ENCODE assay signal across 17 mouse cellular contexts in genomic region chr5:103771380-103771779, GRCm38 (mm10).
A peak's percentile ranks its signal among the peaks of the same experiment; 100 is the strongest.
DNase-seq lines count a peak whose midpoint lies in the region; ATAC-seq lines count a peak whose summit lies in the region.
"Had no signal": no experiment of that assay in that cellular context is flagged by ENCODE, and none has a peak within 500 bp of the region (broad histone marks: within the 10 kb centered on the region; RNA-seq: fewer than 3 reads in every experiment).

No protein-coding gene starts in this region.

- no peak overlapping the region for H3K4me3 ChIP-seq in hindbrain, embryonic 11.5 days (ENCODE audit: low read depth, low read length)
- no peak overlapping the region for H3K4me3 ChIP-seq in hindbrain, embryonic 14.5 days (replicated peaks; ENCODE audit: low read length)
- no peak overlapping the region for H3K4me3 ChIP-seq in liver, embryonic 13.5 days (replicated peaks)
- H3K4me3 ChIP-seq in liver, embryonic 11.5 days (ENCODE audit: low read depth, low read length), result no peak overlapping the region
- no peak overlapping the region for H3K4me3 ChIP-seq in limb, embryonic 12.5 days (replicated peaks)
- H3K4me3 ChIP-seq: embryonic facial prominence, embryonic 15.5 days; midbrain, embryonic 12.5 days; stomach, embryonic 15.5 days had no signal

- DNase-seq in heart, adult 11 months, result peak; percentile 91
- no peak for DNase-seq in heart, adult 8-10 months (ENCODE audit: low spot score)
- no peak for DNase-seq in hindbrain, embryonic 11.5 days (ENCODE audit: low spot score)
- DNase-seq in hindbrain, embryonic 14.5 days (ENCODE audit: low spot score), result no peak
- no peak for DNase-seq in liver, embryonic 13.5 days
- no peak for DNase-seq in liver, embryonic 11.5 days (ENCODE audit: low spot score)
- DNase-seq: cerebellum, adult 11 months; cerebellum, postnatal 36 days; gastrocnemius, postnatal 25 days; lung, adult 18-20 months; lung, postnatal 36 days; spleen, adult 18-20 months; thymus, postnatal 14 days had no signal

- no peaks in the 10 kb centered on the region for H3K27me3 ChIP-seq in hindbrain, embryonic 11.5 days (ENCODE audit: control insufficient read depth, insufficient read depth, low read length)
- no peaks in the 10 kb centered on the region for H3K27me3 ChIP-seq in hindbrain, embryonic 14.5 days (ENCODE audit: control insufficient read depth, insufficient read depth, low read length)
- no peaks in the 10 kb centered on the region for H3K27me3 ChIP-seq in liver, embryonic 13.5 days
- H3K27me3 ChIP-seq in liver, embryonic 11.5 days (replicated peaks; ENCODE audit: control insufficient read depth, insufficient read depth, low read length), result no peaks in the 10 kb centered on the region
- H3K27me3 ChIP-seq in limb, embryonic 12.5 days, result no peaks in the 10 kb centered on the region
- H3K27me3 ChIP-seq: embryonic facial prominence, embryonic 15.5 days; midbrain, embryonic 12.5 days; stomach, embryonic 15.5 days had no signal

- H3K27ac ChIP-seq in hindbrain, embryonic 11.5 days (ENCODE audit: low read depth, low read length), result peak overlapping the region; percentile 20; the same call in 1 of the 2 replicates
- no peak overlapping the region; the same call in 1 of the 2 replicates for H3K27ac ChIP-seq in hindbrain, embryonic 14.5 days
- H3K27ac ChIP-seq in liver, embryonic 13.5 days, result peak overlapping the region; percentile 19; the same call in 1 of the 2 replicates
- no peak overlapping the region for H3K27ac ChIP-seq in liver, embryonic 11.5 days (ENCODE audit: low read depth, low read length)
- H3K27ac ChIP-seq in limb, embryonic 12.5 days, result peak overlapping the region; percentile 92
- H3K27ac ChIP-seq: embryonic facial prominence, embryonic 15.5 days; midbrain, embryonic 12.5 days; stomach, embryonic 15.5 days had no signal

- 15% methylated on average over 6 of the region's 6 CpGs for WGBS in hindbrain, embryonic 11.5 days
- 17% methylated on average over 6 of the region's 6 CpGs for WGBS in hindbrain, embryonic 14.5 days
- WGBS in liver, embryonic 13.5 days (ENCODE audit: insufficient replicate concordance), result 62% methylated on average over 6 of the region's 6 CpGs
- WGBS in liver, embryonic 11.5 days, result 52% methylated on average over 6 of the region's 6 CpGs
- 26% methylated on average over 6 of the region's 6 CpGs for WGBS in limb, embryonic 12.5 days

- H3K36me3 ChIP-seq in hindbrain, embryonic 11.5 days (ENCODE audit: control insufficient read depth, insufficient read depth, low read length), result no peaks in the 10 kb centered on the region
- H3K36me3 ChIP-seq in hindbrain, embryonic 14.5 days (replicated peaks; ENCODE audit: control insufficient read depth, insufficient read depth), result no peaks in the 10 kb centered on the region
- H3K36me3 ChIP-seq in liver, embryonic 13.5 days, result peaks cover 30% of the 10 kb centered on the region
- H3K36me3 ChIP-seq in liver, embryonic 11.5 days (ENCODE audit: control insufficient read depth, insufficient read depth, low read length), result no peaks in the 10 kb centered on the region
- H3K36me3 ChIP-seq in limb, embryonic 12.5 days, result no peaks in the 10 kb centered on the region
- H3K36me3 ChIP-seq: embryonic facial prominence, embryonic 15.5 days; midbrain, embryonic 12.5 days; stomach, embryonic 15.5 days had no signal

- no peaks in the 10 kb centered on the region for H3K9me3 ChIP-seq in hindbrain, embryonic 11.5 days (ENCODE audit: control insufficient read depth, low read length)
- no peaks in the 10 kb centered on the region for H3K9me3 ChIP-seq in hindbrain, embryonic 14.5 days (ENCODE audit: control insufficient read depth, low read length)
- no peaks in the 10 kb centered on the region for H3K9me3 ChIP-seq in liver, embryonic 13.5 days (replicated peaks)
- no peaks in the 10 kb centered on the region for H3K9me3 ChIP-seq in liver, embryonic 11.5 days (ENCODE audit: control insufficient read depth, low read length)
- 0 out of 2 replicates have a peak, but pooled peaks cover under 1% of the 10 kb centered on the region for H3K9me3 ChIP-seq in limb, embryonic 12.5 days
- H3K9me3 ChIP-seq: embryonic facial prominence, embryonic 15.5 days; midbrain, embryonic 12.5 days; stomach, embryonic 15.5 days had no signal

- no peak for ATAC-seq in hindbrain, embryonic 11.5 days (ENCODE audit: low FRiP score)
- ATAC-seq in hindbrain, embryonic 14.5 days (ENCODE audit: low FRiP score), result no peak
- ATAC-seq in liver, embryonic 13.5 days (ENCODE audit: low read depth), result no peak
- ATAC-seq in liver, embryonic 11.5 days (replicated peaks; ENCODE audit: low FRiP score), result no peak
- no peak for ATAC-seq in limb, embryonic 12.5 days (ENCODE audit: insufficient number of reproducible peaks, insufficient read depth, low FRiP score, low TSS enrichment, low read depth)

- H3K4me1 ChIP-seq in hindbrain, embryonic 11.5 days (replicated peaks; ENCODE audit: control insufficient read depth, insufficient read depth, low read length), result peaks cover 8% of the 10 kb centered on the region
- H3K4me1 ChIP-seq in hindbrain, embryonic 14.5 days (replicated peaks; ENCODE audit: control insufficient read depth, insufficient read depth, low read length), result peaks cover 26% of the 10 kb centered on the region
- H3K4me1 ChIP-seq in liver, embryonic 13.5 days (replicated peaks), result peaks cover 100% of the 10 kb centered on the region
- H3K4me1 ChIP-seq in liver, embryonic 11.5 days (replicated peaks; ENCODE audit: control insufficient read depth, insufficient read depth, low read length), result peaks cover 84% of the 10 kb centered on the region
- peaks cover 44% of the 10 kb centered on the region for H3K4me1 ChIP-seq in limb, embryonic 12.5 days (replicated peaks)

- no peak overlapping the region for H3K9ac ChIP-seq in hindbrain, embryonic 11.5 days (ENCODE audit: low read depth, low read length)
- H3K9ac ChIP-seq in hindbrain, embryonic 14.5 days, result no peak overlapping the region
- H3K9ac ChIP-seq in liver, embryonic 13.5 days, result no peak overlapping the region
- no peak overlapping the region for H3K9ac ChIP-seq in liver, embryonic 11.5 days (ENCODE audit: low read depth, low read length)
- no peak overlapping the region for H3K9ac ChIP-seq in limb, embryonic 12.5 days (replicated peaks)
- H3K9ac ChIP-seq: embryonic facial prominence, embryonic 15.5 days; midbrain, embryonic 12.5 days; stomach, embryonic 15.5 days had no signal

- H3K4me2 ChIP-seq in hindbrain, embryonic 11.5 days (replicated peaks; ENCODE audit: low read depth, low read length), result no peak overlapping the region
- no peak overlapping the region for H3K4me2 ChIP-seq in hindbrain, embryonic 14.5 days (replicated peaks)
- H3K4me2 ChIP-seq in liver, embryonic 13.5 days, result no peak overlapping the region
- H3K4me2 ChIP-seq in liver, embryonic 11.5 days, result no peak overlapping the region
- H3K4me2 ChIP-seq in limb, embryonic 12.5 days, result no peak overlapping the region
- H3K4me2 ChIP-seq: embryonic facial prominence, embryonic 15.5 days; stomach, embryonic 15.5 days had no signal

Comparison
In these comparisons a context has a peak if more than half of its experiments do, and no peak if none do; other contexts are left out.
1. H3K27ac ChIP-seq: peak in hindbrain, embryonic 11.5 days (single experiment), liver, embryonic 13.5 days (single experiment) and limb, embryonic 12.5 days (single experiment); none in hindbrain, embryonic 14.5 days (single experiment) and liver, embryonic 11.5 days (single experiment).